Mouse (Mus musculus): ENCODE measurements around the gene Spred2. TPM values are rescaled to one million over a fixed set of nuclear protein-coding genes. Genes with fewer than 3 reads are reported as not detected.
A peak's percentile ranks its signal among the peaks of the same experiment; 100 is the strongest.
"Not testable (repeated sequence)": the region's sequence is repeated elsewhere in the genome, so short reads cannot be mapped to it uniquely, and the experiment has no call there.

The Spred2 gene
- total RNA-seq, 2 experiments from 2014 or later = 12.3 to 14.3 TPM

GRCm38 (mm10) chr11:19993753-19994152 is 69.6 kb downstream of the Spred2 start:
- DNase-seq = no peak
- intact Hi-C loops (cut with DNase I; ENCODE audit: low total_unique reads) = no loop called here

DNA sequence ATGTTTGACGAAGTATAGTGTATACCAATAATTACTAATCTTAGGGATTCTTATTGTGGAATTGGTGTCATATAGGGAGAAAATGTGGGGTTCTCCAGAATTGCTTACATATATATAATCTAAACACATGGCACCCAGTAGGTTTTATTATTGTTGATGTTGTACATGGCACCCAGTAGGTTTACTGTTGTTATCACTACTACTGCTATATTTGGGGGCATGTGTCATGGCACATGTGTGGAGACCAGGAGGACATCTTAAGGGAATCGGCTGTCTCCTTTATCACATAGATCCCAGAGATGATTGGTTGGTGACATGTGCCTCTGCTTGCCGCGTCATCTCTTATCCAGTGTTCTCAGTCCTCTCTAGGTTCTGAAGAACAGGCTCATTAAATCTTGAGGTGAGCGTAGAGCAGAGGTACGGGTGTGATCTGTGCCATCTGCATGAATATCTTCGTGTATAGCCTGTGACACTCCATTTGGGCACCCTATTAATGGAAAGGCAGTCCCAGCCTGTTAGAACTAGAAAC is 70.2 kb downstream of the Spred2 start:
- intact Hi-C loops (cut with DNase I; ENCODE audit: low total_unique reads) = no loop called here
- DNase-seq = no peak

DNA sequence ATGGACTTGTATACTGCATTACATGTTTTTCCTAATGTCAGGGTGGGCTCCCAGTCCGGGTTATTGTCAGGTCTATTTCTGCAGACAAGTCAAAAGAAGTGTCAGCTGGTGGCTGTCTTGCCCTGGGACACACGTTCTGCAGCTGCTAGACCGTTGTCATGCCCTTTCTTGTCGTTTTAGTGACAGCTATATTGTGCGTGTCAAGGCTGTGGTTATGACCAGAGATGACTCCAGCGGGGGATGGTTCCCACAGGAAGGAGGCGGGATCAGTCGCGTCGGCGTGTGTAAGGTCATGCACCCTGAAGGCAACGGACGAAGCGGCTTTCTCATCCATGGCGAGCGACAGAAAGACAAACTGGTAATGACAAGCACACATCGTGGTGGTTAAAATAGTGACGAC is 73.8 kb downstream of the Spred2 start:
- DNase-seq = no peak
- intact Hi-C loops (cut with DNase I; ENCODE audit: low total_unique reads) = no loop called here

- intact Hi-C loops (cut with DNase I; ENCODE audit: low total_unique reads) = no loop called here
- no peak for DNase-seq
Observed at GRCm38 (mm10) chr11:20002883-20003282, 78.7 kb downstream of the Spred2 start.

DNA sequence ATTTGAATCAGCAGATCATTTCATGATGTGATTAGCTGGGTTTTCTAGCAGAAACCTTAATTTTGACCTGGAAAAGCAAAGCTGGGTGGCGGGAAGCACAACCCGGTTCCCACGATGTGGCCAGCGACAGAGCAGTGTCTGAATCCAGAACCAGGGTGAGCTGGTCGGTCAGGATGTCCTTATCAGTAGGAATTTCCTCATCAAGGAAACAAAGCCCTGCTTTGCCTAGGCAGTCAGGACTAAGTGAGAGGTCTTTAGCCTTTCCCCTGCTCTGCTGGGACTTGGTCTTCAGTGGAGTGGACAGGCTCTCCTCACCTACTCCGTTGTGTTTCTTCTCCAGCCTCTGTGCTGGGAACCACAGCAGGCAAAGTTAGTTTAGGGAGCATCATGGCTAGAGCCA is 83.5 kb downstream of the Spred2 start:
- intact Hi-C loops (cut with DNase I; ENCODE audit: low total_unique reads) = no loop called here
- no peak for DNase-seq

DNA sequence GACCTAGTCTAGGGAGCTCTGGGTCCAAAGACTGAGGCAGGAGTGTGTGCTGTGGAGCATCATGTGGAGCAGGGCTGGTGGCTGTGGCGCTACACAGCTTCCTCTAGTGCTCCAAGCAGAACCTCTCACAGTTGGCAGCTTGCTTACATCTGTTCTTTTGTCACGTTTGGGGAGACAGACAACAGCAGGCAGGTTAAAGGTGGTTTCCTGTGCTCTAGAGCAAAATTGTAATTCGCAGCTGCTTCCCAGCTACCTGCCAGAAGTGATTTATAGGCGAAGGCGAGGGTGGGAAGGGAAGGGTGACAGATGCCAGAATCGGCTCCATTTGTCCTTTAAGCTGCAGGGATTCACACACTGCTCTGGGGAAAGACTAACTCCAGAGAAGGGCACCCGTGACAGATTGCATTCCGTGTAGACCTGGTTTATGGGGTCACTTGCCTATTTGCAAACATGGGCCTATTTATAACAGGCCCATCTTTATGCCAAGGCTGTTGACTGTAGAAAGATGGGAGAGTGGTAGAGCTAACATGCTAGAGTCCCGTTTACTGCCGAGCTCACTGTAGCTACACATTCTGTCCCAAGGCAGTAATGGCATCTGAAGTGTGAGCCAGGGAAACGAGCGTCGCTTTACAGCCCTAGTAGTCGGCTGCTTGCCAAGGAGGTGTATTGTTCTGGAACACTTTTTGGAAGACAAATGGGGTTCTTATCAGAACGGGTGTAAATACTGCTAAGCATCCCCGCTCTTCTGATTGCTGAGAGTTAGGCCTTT is 87.2 kb downstream of the Spred2 start:
- DNase-seq = no peak
- intact Hi-C loops (cut with DNase I; ENCODE audit: low total_unique reads) = no loop called here

DNA sequence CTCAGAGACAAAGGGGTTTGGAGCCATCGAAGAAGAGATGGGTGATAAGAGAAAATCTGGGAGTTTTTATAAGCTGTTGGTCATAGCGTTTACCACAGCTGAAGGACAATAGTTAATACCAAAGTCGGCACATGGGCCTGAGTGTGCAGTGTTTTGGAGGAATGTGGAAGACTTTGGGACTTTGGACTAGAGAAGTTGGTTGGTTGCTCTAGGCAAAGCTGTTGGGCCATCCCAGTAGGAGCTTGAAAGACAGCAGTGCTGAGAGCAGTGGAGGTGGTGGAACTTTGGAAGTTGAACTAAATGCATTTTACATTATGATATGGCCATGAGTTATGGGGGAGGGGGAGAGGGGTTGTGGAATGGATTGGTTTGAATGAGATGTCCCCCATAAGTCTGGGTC is 89.2 kb downstream of the Spred2 start:
- intact Hi-C loops (cut with DNase I; ENCODE audit: low total_unique reads) = no loop called here

GRCm38 (mm10) chr11:20017937-20018336 is 93.8 kb downstream of the Spred2 start:
- DNase-seq = no peak
- intact Hi-C loops (cut with DNase I; ENCODE audit: low total_unique reads) = no loop called here

More for the DNA sequence above, 89.2 kb downstream of the Spred2 start:
- DNase-seq = no peak

DNA sequence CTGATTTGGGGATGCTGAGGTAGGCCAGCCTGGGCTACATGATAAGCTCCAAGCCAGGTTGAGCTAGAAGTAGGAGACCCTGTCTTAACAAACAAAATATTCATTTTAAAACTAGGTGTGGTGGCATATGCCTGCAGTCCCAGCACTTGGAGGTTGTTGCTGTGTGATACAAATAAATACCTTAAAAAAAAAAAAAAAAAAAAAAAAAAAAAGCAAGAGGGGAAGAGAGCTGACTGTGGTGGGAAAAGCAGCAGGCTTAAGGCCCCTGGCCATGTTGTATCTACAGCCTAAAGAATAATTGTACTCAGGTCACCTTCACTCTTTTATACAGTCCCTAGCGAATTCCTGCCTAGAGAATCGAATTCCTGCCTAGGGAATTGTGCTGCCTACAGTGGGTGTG is 94.7 kb downstream of the Spred2 start:
- intact Hi-C loops (cut with DNase I; ENCODE audit: low total_unique reads) = no loop called here

GRCm38 (mm10) chr11:20020720-20021119 is 96.5 kb downstream of the Spred2 start:
- DNase-seq = no peak
- intact Hi-C loops (cut with DNase I; ENCODE audit: low total_unique reads) = no loop called here

More for the DNA sequence above, 94.7 kb downstream of the Spred2 start:
- DNase-seq = no peak

GRCm38 (mm10) chr11:20022462-20022861 is 98.3 kb downstream of the Spred2 start:
- intact Hi-C loops (cut with DNase I; ENCODE audit: low total_unique reads) = no loop called here
- DNase-seq = no peak

- intact Hi-C loops (cut with DNase I; ENCODE audit: low total_unique reads) = no loop called here
- no peak for DNase-seq
Observed at GRCm38 (mm10) chr11:20022911-20023482, 98.8 kb downstream of the Spred2 start.

DNA sequence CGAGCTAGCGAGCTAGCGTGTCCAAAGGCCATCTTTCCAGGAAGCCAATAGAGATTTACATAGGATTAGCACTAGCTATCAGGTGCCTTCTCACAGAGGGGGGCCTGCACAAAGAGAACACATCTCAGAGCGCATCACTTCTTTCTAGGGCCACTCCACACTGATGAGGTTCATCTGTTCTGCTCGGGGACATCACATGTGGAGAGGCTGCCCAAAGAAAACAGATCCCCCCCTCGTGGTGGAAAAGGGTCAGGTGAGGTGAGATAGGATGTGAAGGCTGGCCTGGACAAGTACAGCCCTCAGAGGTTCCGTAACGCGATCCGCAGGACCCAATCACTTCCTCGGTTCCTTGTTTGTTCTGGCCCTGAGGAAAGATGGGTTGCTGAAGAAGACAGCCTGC is 101.7 kb downstream of the Spred2 start:
- intact Hi-C loops (cut with DNase I; ENCODE audit: low total_unique reads) = no loop called here
- peak; percentile 15 for DNase-seq

DNA sequence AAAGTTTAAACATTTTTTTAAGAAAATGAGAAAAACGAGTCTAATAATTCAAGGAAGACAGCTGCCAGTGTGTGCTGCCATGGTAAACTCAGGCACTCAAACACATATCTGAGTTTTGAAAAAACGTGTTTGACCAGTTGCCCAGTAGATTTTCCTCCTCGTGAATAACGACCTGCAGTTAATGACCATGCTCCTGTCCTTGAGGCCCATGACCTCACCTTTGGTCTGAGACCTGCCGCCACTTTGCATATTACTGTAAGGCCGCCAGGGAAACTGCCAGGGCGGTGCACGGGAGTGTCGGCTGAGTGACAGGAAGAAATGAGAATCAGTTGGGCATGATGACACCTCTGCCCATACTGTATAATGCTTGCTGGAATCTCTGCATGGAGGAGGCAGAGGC is 103.5 kb downstream of the Spred2 start:
- no peak for DNase-seq
- intact Hi-C loops (cut with DNase I; ENCODE audit: low total_unique reads) = no loop called here

DNA sequence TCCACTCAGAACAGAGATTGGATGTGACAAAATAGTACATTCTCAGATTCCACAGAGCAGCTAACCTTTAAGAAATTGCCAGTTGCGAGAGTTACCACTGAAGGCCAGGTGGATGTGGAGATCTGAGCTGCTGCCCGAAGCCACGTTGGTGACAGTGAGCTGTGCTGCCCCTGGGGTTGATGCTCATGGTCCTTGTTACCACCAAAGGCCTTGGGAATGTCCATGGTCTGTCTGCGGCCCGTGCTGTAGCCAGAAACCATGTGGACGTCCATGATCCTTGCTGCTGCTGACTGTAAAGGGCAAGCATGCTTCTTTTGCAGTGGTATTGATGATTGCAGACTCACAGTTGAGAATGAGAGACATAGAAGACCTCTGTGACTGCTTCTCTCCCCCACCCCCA is 104.2 kb downstream of the Spred2 start:
- DNase-seq = no peak
- intact Hi-C loops (cut with DNase I; ENCODE audit: low total_unique reads) = no loop called here

DNA sequence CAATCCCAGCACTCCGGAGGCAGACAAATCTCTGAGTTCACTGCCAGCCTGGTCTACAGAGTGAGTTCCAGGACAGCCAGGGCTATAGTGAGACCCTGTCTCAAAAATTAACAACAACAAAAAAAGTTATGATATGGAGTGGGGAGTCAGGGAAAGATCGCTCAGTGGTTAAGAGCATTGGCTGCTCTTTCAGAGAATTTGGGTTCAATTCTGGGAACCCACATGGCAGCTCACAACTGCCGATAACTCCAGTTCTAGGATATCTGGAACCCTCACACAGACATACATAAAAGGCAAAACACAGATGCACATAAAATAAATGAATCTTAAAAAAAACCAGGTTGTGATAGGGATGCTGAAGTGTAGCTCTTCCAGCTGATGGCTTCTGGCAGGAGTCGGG is 104.8 kb downstream of the Spred2 start:
- DNase-seq = no peak
- intact Hi-C loops (cut with DNase I; ENCODE audit: low total_unique reads) = no loop called here

DNA sequence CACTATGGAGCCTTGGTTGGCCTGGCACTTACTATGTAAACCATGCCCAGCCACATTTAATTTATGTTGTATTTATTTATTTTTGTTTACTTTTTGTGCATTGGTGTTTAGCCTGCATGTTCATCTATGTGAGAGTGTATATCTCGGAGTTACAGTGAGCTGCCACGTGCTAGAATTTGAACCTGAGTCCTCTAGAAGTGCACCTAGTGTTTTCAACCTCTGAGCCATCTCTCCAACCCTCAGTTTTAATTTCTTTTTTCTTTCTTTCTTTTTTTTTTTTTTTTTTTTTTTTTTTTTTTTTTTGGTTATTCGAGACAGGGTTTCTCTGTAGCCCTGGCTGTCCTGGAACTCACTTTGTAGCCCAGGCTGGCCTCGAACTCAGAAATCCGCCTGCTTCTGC is 106.8 kb downstream of the Spred2 start:
- not testable (repeated sequence) for DNase-seq
- intact Hi-C loops (cut with DNase I; ENCODE audit: low total_unique reads) = loop anchor here (5.0 kb wide), 1 partner anchor 204 kb away; no protein-coding TSS in a partner anchor

- no peak for DNase-seq
- intact Hi-C loops (cut with DNase I; ENCODE audit: low total_unique reads) = loop anchor here (5.0 kb wide), 1 partner anchor 204 kb away; no protein-coding TSS in a partner anchor
Observed at GRCm38 (mm10) chr11:20031536-20031935, 107.4 kb downstream of the Spred2 start.

DNA sequence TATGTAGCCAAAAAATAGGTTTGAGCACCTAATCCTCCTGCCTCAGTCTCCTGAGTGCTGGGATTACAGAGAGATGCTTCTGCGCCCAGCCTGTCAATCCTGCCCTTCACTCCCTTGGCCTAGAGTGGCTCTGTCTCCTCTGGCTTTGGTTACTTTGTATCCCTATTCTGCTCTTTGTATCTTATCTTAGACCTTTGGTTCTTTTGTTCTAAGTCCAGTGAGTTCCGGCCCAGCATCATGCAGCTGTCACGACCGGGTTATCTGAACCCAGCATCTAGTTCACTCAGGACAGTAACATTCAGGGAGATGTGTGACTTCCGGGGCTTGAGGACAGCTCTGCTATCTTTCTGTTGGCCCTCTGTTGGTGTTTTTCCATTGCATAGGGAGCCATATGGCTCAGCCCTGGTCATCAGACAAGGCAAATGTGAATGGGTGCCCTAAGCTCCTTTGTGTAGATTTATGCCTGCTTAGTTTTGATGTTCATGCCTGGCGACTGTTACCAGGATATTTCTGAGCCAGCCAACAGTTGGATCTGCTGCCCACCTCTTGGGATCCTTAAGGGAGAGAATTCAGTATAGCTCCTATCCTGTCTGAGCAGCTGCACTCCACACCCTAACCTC is 109.5 kb downstream of the Spred2 start:
- intact Hi-C loops (cut with DNase I; ENCODE audit: low total_unique reads) = loop anchor here (5.0 kb wide), 1 partner anchor 206 kb away; no protein-coding TSS in a partner anchor

DNA sequence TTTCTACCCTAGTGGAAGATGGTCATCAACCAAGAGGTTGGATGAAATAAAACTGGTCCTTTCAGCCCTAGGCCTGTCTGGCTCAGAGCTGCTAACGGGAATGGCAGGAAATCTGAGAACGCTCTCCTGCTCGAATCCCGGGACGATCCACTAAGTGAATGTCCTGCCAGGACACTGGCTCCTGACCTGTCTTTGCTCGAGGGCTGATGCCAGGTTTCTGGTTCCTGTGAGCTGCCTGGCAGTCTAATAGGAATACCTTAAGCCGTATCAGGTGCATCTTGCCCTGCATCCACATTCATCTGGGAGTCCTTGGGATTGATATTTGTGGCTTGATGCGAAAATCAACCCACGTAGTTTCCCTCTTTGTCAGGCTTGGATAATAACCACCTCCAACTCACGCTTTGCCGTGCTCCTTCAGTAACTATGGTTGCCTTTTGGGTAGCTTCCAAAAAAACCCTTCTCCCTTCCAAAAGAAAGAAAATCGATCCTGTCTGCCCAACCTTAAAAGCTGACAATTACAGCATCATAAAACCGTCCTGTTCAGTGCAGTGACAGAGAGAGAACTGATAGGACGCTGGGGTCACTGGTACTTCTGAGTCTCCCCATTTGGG is 110.3 kb downstream of the Spred2 start:
- DNase-seq = peak; percentile 36
- intact Hi-C loops (cut with DNase I; ENCODE audit: low total_unique reads) = loop anchor here (5.0 kb wide), 1 partner anchor 207 kb away; no protein-coding TSS in a partner anchor

More for the DNA sequence above, 109.5 kb downstream of the Spred2 start:
- no peak for DNase-seq
